Mouse (Mus musculus) MEL (cell line): ENCODE data around the gene Lipc. TPM values are rescaled to one million over a fixed set of nuclear protein-coding genes. Genes with fewer than 3 reads are reported as not detected.
A peak's percentile ranks its signal among the peaks of the same experiment; 100 is the strongest.

Experiments
- DNase-seq: peaks from one replicate; pipeline ENCODE4 v3.0.0; 2011; ENCODE audit warnings: low read depth, low spot score
- H3K27ac ChIP-seq: 2 replicates; pipeline ENCODE4 v1.5.1; 2012; ENCODE audit warnings: low read depth, mild to moderate bottlenecking, control low read depth, low read length, moderate library complexity; ENCODE audit not compliant: control insufficient read depth
- H3K27me3 ChIP-seq, 2 experiments: fragments of 150-350 bp in 1 of 2; sonication (generic) in 1 of 2; 2 replicates each; pipeline ENCODE4 v1.6.1; 2012; ENCODE audit warnings: low read length in 2 of 2, mild to moderate bottlenecking in 2 of 2, improper control_type of control experiment in 1 of 2, moderate library complexity in 1 of 2; ENCODE audit not compliant: insufficient read depth in 2 of 2, control insufficient read depth in 1 of 2
- H3K36me3 ChIP-seq, 2 experiments: 2 replicates each; pipeline ENCODE4 v1.6.1; 2012 to 2014; ENCODE audit warnings: low read length in 2 of 2, improper control_type of control experiment in 1 of 2, inconsistent platforms in 1 of 2, mild to moderate bottlenecking in 1 of 2; ENCODE audit not compliant: insufficient read depth in 2 of 2, control insufficient read depth in 1 of 2
- H3K4me1 ChIP-seq, 2 experiments: fragments of 150-350 bp in 1 of 2; sonication (generic) in 1 of 2; 2 replicates each; pipeline ENCODE4 v1.6.1; 2012; ENCODE audit warnings: low read length in 2 of 2, improper control_type of control experiment in 1 of 2, mild to moderate bottlenecking in 1 of 2; ENCODE audit not compliant: insufficient read depth in 2 of 2, control insufficient read depth in 1 of 2
- H3K4me3 ChIP-seq, 2 experiments: fragments of 150-350 bp in 1 of 2; sonication (generic) in 1 of 2; 2 replicates each; pipeline ENCODE4 v1.5.1; 2012; ENCODE audit warnings: low read depth in 2 of 2, low read length in 2 of 2, mild to moderate bottlenecking in 2 of 2, moderate library complexity in 2 of 2, control low read depth in 1 of 2, improper control_type of control experiment in 1 of 2; ENCODE audit not compliant: control insufficient read depth in 1 of 2, insufficient read depth in 1 of 2
- H3K79me2 ChIP-seq: 2 replicates; pipeline ENCODE4 v1.6.1; 2012; ENCODE audit warnings: mild to moderate bottlenecking, low read length, moderate library complexity; ENCODE audit not compliant: control insufficient read depth, poor library complexity, insufficient read depth
- H3K9ac ChIP-seq: 2 replicates; pipeline ENCODE4 v1.6.1; 2012; ENCODE audit warnings: low read depth, mild to moderate bottlenecking, control low read depth, low read length, moderate library complexity; ENCODE audit not compliant: control insufficient read depth, poor library complexity, severe bottlenecking
- H3K9me3 ChIP-seq: fragments of 150-350 bp; sonication (generic); replicated peaks from 2 replicates; pipeline ENCODE4 v1.6.1; 2012; ENCODE audit warnings: mild to moderate bottlenecking, low read length, improper control_type of control experiment, moderate library complexity; ENCODE audit not compliant: insufficient read depth
- CHD2 ChIP-seq: IDR thresholded peaks from 2 replicates; pipeline ENCODE4 v1.6.1; 2011; ENCODE audit warnings: low read length, improper control_type of control experiment
- E2F4 ChIP-seq: IDR thresholded peaks from 2 replicates; pipeline ENCODE4 v1.6.1; 2011; ENCODE audit warnings: low read depth, low read length, improper control_type of control experiment, borderline replicate concordance
- EP300 ChIP-seq, 2 experiments: IDR thresholded peaks; 2 replicates each; pipeline ENCODE4 v1.6.1; 2011; ENCODE audit warnings: improper control_type of control experiment in 2 of 2, low read length in 2 of 2, low read depth in 1 of 2, mild to moderate bottlenecking in 1 of 2
- ETS1 ChIP-seq: IDR thresholded peaks from 2 replicates; pipeline ENCODE4 v1.6.1; 2012; ENCODE audit warnings: low read depth, mild to moderate bottlenecking, inconsistent platforms, low read length, improper control_type of control experiment, moderate library complexity
- GATA1 ChIP-seq: IDR thresholded peaks from 2 replicates; pipeline ENCODE4 v1.6.1; 2011; ENCODE audit warnings: low read depth, low read length, improper control_type of control experiment
- MEF2A ChIP-seq: IDR thresholded peaks from 2 replicates; pipeline ENCODE4 v1.6.1; 2014; ENCODE audit warnings: low read depth, mild to moderate bottlenecking, inconsistent platforms, low read length, improper control_type of control experiment; ENCODE audit not compliant: poor library complexity, insufficient replicate concordance, severe bottlenecking; ENCODE audit errors: extremely low read depth
- MXI1 ChIP-seq: IDR thresholded peaks from 2 replicates; pipeline ENCODE4 v1.6.1; 2011; ENCODE audit warnings: mild to moderate bottlenecking, low read depth, low read length, improper control_type of control experiment
- MYC ChIP-seq: IDR thresholded peaks from 2 replicates; pipeline ENCODE4 v1.6.1; 2011; ENCODE audit warnings: low read depth, mild to moderate bottlenecking, low read length, improper control_type of control experiment, moderate library complexity
- NELFE ChIP-seq: IDR thresholded peaks from 2 replicates; pipeline ENCODE4 v1.6.1; 2011; ENCODE audit warnings: low read depth, low read length, improper control_type of control experiment
- NRF1 ChIP-seq: IDR thresholded peaks from 2 replicates; pipeline ENCODE4 v1.6.1; 2014; ENCODE audit warnings: low read depth, mild to moderate bottlenecking, inconsistent platforms, low read length, improper control_type of control experiment, moderate library complexity; ENCODE audit not compliant: poor library complexity, insufficient read depth, severe bottlenecking
- POLR2A ChIP-seq, 2 experiments: IDR thresholded peaks; 2 replicates each; pipeline ENCODE4 v1.6.1; 2011 to 2012; ENCODE audit warnings: low read length in 2 of 2, mild to moderate bottlenecking in 2 of 2, control low read depth in 1 of 2, improper control_type of control experiment in 1 of 2, low read depth in 1 of 2, moderate library complexity in 1 of 2; ENCODE audit not compliant: control insufficient read depth in 1 of 2, insufficient read depth in 1 of 2, poor library complexity in 1 of 2
- POLR2AphosphoS5 ChIP-seq: IDR thresholded peaks from 2 replicates; pipeline ENCODE4 v1.6.1; 2012; ENCODE audit warnings: low read depth, borderline replicate concordance, mild to moderate bottlenecking, inconsistent platforms, low read length, moderate library complexity, mixed read lengths
- RCOR1 ChIP-seq: IDR thresholded peaks from 2 replicates; pipeline ENCODE4 v1.6.1; 2012; ENCODE audit warnings: low read depth, mild to moderate bottlenecking, inconsistent platforms, low read length, improper control_type of control experiment
- SMC3 ChIP-seq: IDR thresholded peaks from 2 replicates; pipeline ENCODE4 v1.6.1; 2011; ENCODE audit warnings: low read depth, low read length, improper control_type of control experiment
- TAL1 ChIP-seq: IDR thresholded peaks from 2 replicates; pipeline ENCODE4 v1.6.1; 2012; ENCODE audit warnings: mild to moderate bottlenecking, inconsistent platforms, low read length, moderate library complexity, mixed read lengths
- TBP ChIP-seq: IDR thresholded peaks from 2 replicates; pipeline ENCODE4 v1.8.0; 2011; ENCODE audit warnings: low read depth, low read length, improper control_type of control experiment
- TCF12 ChIP-seq: IDR thresholded peaks from 2 replicates; pipeline ENCODE4 v1.6.1; 2014; ENCODE audit warnings: low read depth, mild to moderate bottlenecking, inconsistent platforms, low read length, improper control_type of control experiment, moderate library complexity
- USF1 ChIP-seq: IDR thresholded peaks from 2 replicates; pipeline ENCODE4 v1.6.1; 2014; ENCODE audit warnings: low read depth, mild to moderate bottlenecking, inconsistent platforms, low read length, improper control_type of control experiment, moderate library complexity
- USF2 ChIP-seq, 2 experiments: IDR thresholded peaks; 2 replicates each; pipeline ENCODE4 v1.6.1; 2011 to 2012; ENCODE audit warnings: improper control_type of control experiment in 2 of 2, low read length in 2 of 2, borderline replicate concordance in 1 of 2, inconsistent platforms in 1 of 2, low read depth in 1 of 2, mild to moderate bottlenecking in 1 of 2; ENCODE audit not compliant: insufficient read depth in 1 of 2
- ZMIZ1 ChIP-seq: IDR thresholded peaks from 2 replicates; pipeline ENCODE4 v1.6.1; 2012; ENCODE audit warnings: low read depth, mild to moderate bottlenecking, inconsistent platforms, low read length, improper control_type of control experiment, moderate library complexity
- ZNF384 ChIP-seq: IDR thresholded peaks from 2 replicates; pipeline ENCODE4 v1.6.1; 2012; ENCODE audit warnings: low read depth, mild to moderate bottlenecking, inconsistent platforms, low read length, improper control_type of control experiment
- polyA plus RNA-seq, 2 experiments: library from polyadenylated mRNA; stranded (reverse) in 1 of 2; unstranded in 1 of 2; fragments of >175 nt in 1 of 2; fragments of >200 nt in 1 of 2; gene quantifications; 2 replicates each; pipeline versions ENCODE4 v1.2.1 to v1.2.4; 2012; ENCODE audit warnings: low replicate concordance in 2 of 2, low read depth in 1 of 2; ENCODE audit not compliant: insufficient read length in 2 of 2, insufficient read depth in 1 of 2, missing spikeins in 1 of 2
- total RNA-seq: library from RNA; depleted of rRNA; stranded (reverse); fragments of 300-350 nt; gene quantifications from 2 replicates; pipeline ENCODE4 v1.2.3, GENCODE M21; 2012

Gene Lipc
- total and polyA plus RNA-seq, 3 experiments = 0.07 TPM; not detected in 2

GRCm38 (mm10) chr9:70929840-70930640, 22.0 kb downstream of the Lipc start (continued):
- TF ChIP-seq CHD2 (no peak), NELFE (no peak), USF1 (no peak), RCOR1 (no peak)

GRCm38 (mm10) chr9:70928472-70928871, 23.6 kb downstream of the Lipc start:
- H3K79me2 ChIP-seq = no peaks in the 10 kb centered on the region; the same call in 1 of the 2 replicates
- peaks cover 31 to 48% of the 10 kb centered on the region in 2 experiments for H3K4me1 ChIP-seq
- H3K27ac ChIP-seq = peak overlapping the region; percentile 99
- TF ChIP-seq ETS1 (peak; percentile 29; the same call in 1 of the 2 replicates), TCF12 (peak; percentile 50; the same call in 1 of the 2 replicates), EP300 (IDR thresholded peaks at IDR 0.05; ENCODE audit: low read depth in 1 of 2, low read length in 2 of 2) (peak in 1 of 2 experiments; percentile 9; a peak in 1 of 4 replicates), TAL1 (peak; percentile 18; the same call in 1 of the 2 replicates), USF1 (no peak), GATA1 (0 out of 2 replicates have a peak, but pooled peaks have one; percentile 48), USF2 (IDR thresholded peaks at IDR 0.05; ENCODE audit: borderline replicate concordance in 1 of 2, insufficient read depth in 1 of 2, low read depth in 1 of 2, low read length in 2 of 2) (no peak), MYC (no peak), SMC3 (no peak), POLR2AphosphoS5 (no peak), MEF2A (no peak), E2F4 (no peak), TBP (no peak), ZMIZ1 (no peak), ZNF384 (peak; percentile 58), MXI1 (no peak), POLR2A (IDR thresholded peaks at IDR 0.05; ENCODE audit: control insufficient read depth in 1 of 2, insufficient read depth in 1 of 2, low read depth in 1 of 2, low read length in 2 of 2, poor library complexity in 1 of 2) (no peak), NRF1 (no peak)
- no peak overlapping the region for H3K9ac ChIP-seq
- DNase-seq = peak; percentile 44
- no peaks in the 10 kb centered on the region for H3K9me3 ChIP-seq
- peaks cover 0 to 41% of the 10 kb centered on the region in 2 experiments; a peak in 2 of 4 replicates for H3K36me3 ChIP-seq
- no peak overlapping the region for H3K4me3 ChIP-seq
- H3K27me3 ChIP-seq = no peaks in the 10 kb centered on the region
